Mouse (Mus musculus) hematopoietic multipotent progenitor cell, adult 10-12 weeks (in vitro differentiated cells): ENCODE results near the gene Lamtor4. TPM values are rescaled to one million over a fixed set of nuclear protein-coding genes. Genes with fewer than 3 reads are reported as not detected.

ENCODE experiments used
- polyA plus RNA-seq: library from polyadenylated mRNA; stranded (reverse); fragments of >175 nt; gene quantifications from 2 replicates; pipeline ENCODE4 v1.2.3, GENCODE M21; 2012; ENCODE audit warnings: low replicate concordance

The Lamtor4 gene
- 87.3 and 121 TPM in 2 replicates for polyA plus RNA-seq

DNA sequence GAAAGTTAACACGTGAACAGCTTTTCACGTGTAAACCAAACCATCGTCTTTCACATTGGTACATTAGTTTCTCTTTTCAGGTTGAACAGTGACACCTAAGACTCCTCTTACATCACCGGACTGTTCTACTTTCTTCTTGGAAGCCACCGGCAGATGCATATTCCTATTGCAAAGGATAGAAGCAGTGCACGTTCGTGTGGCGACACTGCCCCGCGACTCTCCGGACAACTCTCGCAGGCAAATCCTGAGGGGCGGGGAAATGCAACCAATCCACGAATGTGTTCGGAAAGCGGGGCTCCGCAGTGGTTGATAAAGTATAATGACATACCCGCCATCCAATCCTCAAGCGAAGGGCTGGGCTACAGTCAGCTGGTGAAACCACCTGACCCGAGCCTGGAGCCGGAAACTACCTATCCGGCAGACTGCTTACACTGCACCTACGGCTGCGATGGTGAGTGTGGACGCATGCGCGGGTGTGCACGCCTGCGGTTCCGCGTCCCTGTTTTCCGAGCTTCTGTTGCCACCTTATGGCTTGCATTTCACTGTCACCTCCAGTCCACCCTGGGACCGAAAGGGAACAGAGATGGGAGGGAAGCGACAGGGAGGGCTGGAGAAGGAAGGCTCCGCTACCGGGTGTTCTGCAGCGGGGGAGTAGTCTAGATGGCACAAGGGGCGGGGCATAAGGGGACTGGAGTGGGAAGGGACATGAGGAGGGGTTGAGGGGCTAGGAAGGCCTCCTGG, at the start of gene Lamtor4:
Gene Lamtor4, plus strand, starts transcription at position 130 of the 741 bp plus-strand sequence.

DNA sequence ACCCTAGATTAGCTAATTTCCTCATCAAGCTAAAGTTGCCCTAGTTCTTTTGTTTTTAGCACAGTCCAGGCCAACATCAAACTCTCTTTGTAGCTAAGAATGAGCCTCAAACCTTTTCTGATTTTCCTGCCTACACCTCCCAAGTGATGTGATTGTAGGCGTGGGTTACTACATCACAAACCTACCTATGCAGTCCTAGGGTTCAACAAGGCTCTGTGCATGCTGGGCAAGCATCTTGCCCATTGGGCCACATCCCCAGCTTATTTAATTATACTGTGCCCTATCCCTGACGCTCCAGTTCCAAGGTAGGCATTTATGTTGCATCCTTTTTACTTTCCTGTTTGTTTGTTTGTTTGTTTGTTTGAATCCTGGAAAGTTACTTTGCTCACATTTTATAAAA, 29.6 kb upstream of the Lamtor4 start, which contains the start of gene Nxpe5:
Gene Nxpe5, plus strand, starts transcription at position 199 of the 400 bp plus-strand sequence.

DNA sequence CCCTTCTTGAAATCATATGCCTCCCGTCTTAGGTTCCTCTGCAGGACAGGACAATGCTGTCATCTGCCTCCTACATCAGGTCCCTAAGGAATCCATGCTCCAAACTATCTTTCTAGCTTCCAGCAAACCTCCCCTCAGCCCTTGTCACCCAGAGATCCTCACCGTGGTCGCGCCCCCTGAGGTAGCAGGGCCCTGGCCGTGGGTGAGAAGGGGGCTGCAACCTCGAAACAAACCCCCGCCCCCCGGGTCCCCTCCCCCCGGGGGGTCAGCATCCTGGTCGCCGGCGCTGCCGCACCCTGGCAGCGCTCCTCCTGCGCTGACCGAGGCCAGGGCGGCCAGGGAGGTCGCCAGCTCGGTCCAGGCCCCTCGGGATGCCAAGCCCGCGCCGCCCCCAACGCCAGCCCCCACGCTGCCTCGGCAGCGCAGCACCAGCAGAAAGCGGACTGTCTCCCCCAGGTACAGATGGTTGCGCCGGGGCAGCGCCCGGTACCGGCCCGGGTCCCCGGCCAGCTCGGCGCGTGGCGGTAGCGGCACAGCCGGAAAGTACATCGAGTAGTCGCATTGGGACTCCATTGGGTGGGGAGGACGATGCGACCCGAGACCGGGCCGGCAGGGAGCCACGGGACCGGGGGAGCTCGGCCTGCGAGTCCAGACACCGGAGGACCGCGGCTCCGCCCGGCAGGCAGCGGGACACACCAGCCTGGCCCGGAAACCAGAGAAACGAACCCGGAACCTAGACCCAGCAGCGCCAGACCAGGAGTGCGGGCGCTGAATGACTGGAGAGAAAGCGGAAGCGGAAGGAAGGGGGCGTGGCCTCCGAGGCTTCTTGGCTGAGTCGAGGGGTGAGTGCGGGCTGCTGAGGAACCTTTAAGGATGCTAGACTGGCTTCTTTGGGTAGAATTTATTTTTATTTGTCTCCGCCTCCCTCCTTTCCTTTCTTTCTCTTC, 8.3 kb downstream of the Lamtor4 start, which contains the start of gene BC037034:
Gene BC037034, minus strand, starts transcription at position 774 of the 947 bp plus-strand sequence.

DNA sequence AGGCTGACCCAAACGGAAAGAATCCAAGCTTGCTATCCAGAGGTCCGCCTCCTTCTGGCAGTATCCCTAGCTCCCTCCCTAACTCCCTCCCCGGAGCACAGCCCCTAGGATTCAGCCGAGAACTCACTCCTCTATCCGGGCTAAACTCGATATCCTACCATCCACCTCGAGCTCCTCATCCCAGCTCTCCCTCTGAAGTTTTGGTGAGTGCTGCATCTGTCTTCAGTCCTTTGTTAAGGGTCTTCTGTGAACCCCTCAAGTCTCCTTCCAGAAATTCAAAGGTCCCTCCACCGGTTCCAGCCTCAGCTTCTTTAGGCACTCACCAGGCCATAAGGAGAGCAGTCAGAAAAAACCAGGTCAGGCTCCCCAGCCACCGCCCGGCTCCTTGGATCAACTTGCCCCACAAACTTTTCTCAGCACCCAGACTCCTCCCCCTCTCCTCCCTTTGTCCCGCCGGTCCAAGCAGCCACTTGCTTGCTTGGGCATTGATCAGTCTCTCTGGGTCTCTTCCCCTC, 17.2 kb downstream of the Lamtor4 start, which contains the start of gene Gal3st4:
Gene Gal3st4, minus strand, starts transcription at position 432 of the 515 bp plus-strand sequence.

DNA sequence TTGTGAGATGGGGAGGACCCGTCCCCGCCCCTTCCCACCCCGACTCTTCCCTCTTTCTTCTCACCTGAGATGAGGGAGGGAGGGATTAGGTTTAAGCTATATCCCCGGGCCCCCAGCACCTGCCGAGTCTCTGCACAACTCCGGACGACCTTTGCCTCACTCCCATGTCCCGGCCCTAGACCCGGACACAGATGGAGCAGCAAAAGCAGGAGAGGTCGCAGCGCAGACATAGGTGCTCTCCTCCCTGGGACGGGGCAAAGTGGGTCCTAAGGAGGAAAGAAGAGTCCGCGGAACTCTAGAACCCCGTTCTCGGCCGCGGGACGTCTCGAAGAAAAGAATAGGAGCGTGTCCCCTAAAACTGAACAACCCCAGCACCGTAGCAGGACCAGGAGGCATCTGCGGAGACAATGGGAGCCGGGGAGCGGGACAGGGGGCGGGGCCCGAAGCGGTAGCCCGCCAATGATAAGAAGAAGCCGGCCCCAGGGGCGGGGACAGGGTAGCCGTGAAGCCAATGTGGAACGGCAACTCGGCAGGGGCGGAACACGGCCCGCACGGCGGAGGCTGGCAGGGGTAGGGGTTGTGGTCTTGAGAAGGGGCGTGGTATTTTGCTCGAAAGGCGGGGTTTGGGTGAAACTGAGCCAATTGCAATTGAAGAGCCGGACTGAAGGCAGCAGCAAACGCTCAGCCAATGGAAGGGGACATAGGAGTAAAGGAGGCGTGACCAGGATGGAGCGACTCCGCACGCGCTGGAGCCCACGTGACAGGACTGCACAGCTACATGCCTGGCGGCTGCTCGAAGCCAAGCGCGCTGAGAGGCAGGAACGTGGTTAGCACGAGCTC, 24.5 kb downstream of the Lamtor4 start, which contains the start of the genes Gm43720, Gpc2 and Stag3:
Gene Gm43720, minus strand, starts transcription at position 374 of the 840 bp plus-strand sequence.
Gene Gpc2, minus strand, starts transcription at position 421 of the 840 bp plus-strand sequence.
Gene Stag3, plus strand, starts transcription at position 656 of the 840 bp plus-strand sequence.

Other genes with a start within 250 kb of the Lamtor4 start
- not detected in 2 replicates for gene Smok3a, start 234.2 kb upstream of the Lamtor4 start, polyA plus RNA-seq
- not detected in 2 replicates for gene Smok3b, start 234.1 kb upstream of the Lamtor4 start, polyA plus RNA-seq
- gene Smok3c, start 202.3 kb upstream of the Lamtor4 start, polyA plus RNA-seq: not detected in 2 replicates
- 0.78 and 1.9 TPM in 2 replicates for gene Zkscan1, start 170.4 kb upstream of the Lamtor4 start, polyA plus RNA-seq
- 0.54 and 2.8 TPM in 2 replicates for gene Zscan21, start 138.6 kb upstream of the Lamtor4 start, polyA plus RNA-seq
- gene Zfp113, start 99.7 kb upstream of the Lamtor4 start, polyA plus RNA-seq: 0.34 and 0.71 TPM in 2 replicates
- 45.0 and 53.1 TPM in 2 replicates for gene Cops6, start 94.4 kb upstream of the Lamtor4 start, polyA plus RNA-seq
- 7.5 and 19.0 TPM in 2 replicates for gene Ap4m1, start 83.5 kb upstream of the Lamtor4 start, polyA plus RNA-seq
- gene Mcm7, start 83.1 kb upstream of the Lamtor4 start, polyA plus RNA-seq: 5.9 and 28.7 TPM in 2 replicates
- 13.1 and 29.5 TPM in 2 replicates for gene Taf6, start 68.0 kb upstream of the Lamtor4 start, polyA plus RNA-seq
- 1.4 and 2.7 TPM in 2 replicates for gene Cnpy4, start 68.0 kb upstream of the Lamtor4 start, polyA plus RNA-seq
- gene Mblac1, start 61.2 kb upstream of the Lamtor4 start, polyA plus RNA-seq: 2.1 and 5.4 TPM in 2 replicates
- gene Nxpe5, start 29.6 kb upstream of the Lamtor4 start, polyA plus RNA-seq: 1.6 and 1.8 TPM in 2 replicates
- gene BC037034, start 8.6 kb downstream of the Lamtor4 start, polyA plus RNA-seq: 198 and 365 TPM in 2 replicates
- not detected in 2 replicates for gene Gal3st4, start 17.4 kb downstream of the Lamtor4 start, polyA plus RNA-seq
- gene Gm43720, start 24.5 kb downstream of the Lamtor4 start, polyA plus RNA-seq: not detected in 2 replicates
- gene Gpc2, start 24.5 kb downstream of the Lamtor4 start, polyA plus RNA-seq: 2.5 and 2.7 TPM in 2 replicates
- 2.1 and 9.1 TPM in 2 replicates for gene Stag3, start 24.8 kb downstream of the Lamtor4 start, polyA plus RNA-seq
- gene Pvrig, start 86.5 kb downstream of the Lamtor4 start, polyA plus RNA-seq: 0.81 and 2.3 TPM in 2 replicates
- 0.62 and 2.5 TPM in 2 replicates for gene Zfp157, start 186.0 kb downstream of the Lamtor4 start, polyA plus RNA-seq